Mouse (Mus musculus): ENCODE results near the gene Fmnl3.

Gene Fmnl3

DNA sequence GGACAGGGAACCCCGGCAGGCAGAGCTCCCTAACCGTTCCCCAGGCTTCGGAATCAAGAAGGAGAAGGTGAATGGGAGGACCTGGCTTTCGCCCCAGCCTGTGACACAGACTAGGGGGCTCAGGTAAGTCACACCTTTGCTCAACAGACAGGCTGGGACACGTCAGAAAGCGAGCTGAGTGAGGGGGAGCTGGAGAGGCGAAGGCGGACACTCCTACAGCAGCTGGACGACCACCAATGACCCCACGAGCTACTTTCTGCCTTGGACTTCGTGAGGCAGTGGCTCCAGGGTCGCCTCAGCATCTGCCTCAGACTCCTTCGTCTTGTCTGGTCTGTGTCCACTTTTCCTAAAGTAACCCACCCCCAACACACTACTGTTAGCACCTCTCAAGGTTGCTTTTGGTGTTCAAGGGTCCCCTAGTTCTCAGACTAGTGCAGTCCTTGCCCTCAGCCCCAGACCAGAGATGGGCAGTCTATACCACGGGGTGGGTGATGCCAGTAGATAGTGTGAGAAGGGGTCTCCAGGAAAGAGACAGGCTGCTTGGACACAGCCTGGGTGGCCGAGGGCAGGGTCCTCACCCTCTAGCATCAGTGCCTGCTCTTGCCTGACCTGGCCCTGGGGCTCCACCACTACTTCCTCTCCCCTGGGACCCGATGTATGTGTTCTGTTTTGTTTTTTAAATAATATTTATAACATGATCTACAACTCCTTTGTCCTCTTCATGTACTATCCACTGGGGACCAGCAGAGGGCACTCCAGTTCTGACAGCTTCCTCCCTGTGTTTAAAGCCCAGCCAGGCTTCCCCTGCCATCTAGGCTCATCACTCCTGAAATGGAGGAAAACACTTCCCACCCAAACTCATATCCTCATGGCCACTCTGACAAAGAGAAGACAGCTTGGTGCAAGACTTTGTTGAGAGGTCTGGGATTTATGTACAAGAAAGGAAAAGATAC, 53.7 kb downstream of the Fmnl3 start:
- DNase-seq = peak; percentile 83

DNA sequence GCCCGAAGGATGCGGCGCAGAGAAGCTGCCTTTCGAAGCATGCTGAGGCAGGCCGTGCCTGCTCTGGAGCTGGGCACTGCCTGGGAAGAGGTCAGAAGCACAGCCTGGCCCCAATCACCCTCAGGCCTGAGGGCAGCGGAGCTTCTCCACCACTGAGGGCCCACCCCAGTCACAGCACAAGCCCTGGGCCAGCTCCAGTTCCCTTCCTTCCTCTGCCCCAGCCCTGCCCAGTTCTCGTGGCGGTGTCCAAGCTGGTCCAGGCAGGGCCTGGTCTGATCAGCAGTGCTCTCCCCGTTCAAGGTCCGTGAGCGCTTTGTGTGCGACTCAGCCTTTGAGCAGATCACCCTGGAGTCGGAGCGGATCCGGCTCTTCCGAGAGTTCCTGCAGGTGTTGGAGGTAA, 55.4 kb downstream of the Fmnl3 start:
- DNase-seq = no peak

DNA sequence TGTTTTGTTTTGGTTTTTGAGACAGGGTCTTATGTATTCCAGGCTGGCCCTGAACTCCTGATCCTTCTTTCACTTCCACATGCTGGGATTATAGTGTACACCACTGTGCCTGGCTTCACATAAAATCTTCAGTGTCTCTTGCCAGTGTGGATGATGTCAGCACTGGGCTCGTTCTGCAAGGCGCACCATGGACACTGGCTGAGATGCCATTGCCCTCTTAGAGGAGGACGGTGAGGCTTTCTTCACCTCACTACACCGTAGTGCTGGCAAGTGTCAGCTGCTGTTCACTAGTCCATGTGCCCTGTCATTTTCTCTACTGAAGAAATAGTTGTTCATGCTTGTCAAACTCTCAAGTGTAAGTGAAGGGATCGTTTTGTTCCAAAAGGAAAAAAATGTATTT, 59.7 kb downstream of the Fmnl3 start:
- DNase-seq = no peak

DNA sequence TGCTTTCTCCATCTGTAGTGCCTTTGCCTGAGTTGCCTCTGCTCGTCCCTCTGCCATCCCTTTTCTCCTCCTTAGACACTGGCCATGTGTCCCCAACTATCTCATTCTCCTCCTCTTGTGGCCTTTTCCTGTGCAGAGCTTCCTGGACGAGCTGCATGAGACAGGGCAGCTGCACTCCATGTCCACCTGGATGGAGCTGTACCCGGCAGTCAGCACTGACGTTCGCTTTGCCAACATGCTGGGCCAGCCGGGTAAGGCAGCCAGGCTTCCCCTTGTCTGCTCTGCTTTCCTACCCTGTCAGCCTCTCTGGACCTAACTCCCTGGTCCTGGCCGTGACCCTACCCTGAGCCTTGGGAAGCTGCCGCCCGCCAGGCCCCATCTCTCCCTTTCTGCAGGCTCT, 60.7 kb downstream of the Fmnl3 start:
- no peak for DNase-seq

DNA sequence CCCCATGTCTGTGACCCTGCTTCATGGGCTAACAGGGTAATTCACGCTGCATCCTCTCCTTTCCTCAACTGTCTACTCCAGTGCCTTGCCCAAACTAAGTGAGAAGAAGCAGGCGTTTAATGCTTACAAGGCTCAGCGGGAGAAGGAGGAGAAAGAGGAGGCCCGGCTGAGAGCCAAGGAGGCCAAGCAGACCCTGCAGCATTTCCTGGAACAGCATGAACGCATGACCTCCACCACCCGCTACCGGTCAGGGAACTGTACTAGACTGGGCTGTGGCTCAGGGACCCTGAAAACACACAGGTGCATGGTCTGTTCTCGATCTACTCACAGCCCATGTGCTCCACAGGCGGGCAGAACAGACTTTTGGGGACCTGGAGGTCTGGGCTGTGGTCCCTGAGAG, 62.8 kb downstream of the Fmnl3 start:
- DNase-seq = no peak

DNA sequence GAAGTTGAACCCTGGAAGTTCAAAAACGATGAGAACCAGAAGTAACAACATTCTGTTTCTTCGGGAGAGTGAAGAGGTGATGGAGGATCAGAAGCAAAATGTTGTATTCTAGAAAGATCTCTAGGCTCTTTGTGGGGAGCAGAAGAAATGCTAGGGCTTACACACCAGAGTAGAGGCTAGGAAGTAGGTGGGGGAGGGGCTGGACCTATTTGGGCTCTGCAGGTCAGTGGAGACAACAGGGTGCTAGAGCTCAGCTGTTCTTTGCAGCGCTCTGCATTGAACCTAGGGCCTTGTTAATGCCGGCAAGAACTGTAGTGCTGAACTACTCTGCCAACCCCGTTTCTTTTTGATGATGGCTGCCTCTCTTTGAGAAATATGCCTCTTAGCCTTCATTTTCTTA, 74.1 kb downstream of the Fmnl3 start:
- peak; percentile 25 to 32 for DNase-seq

DNA sequence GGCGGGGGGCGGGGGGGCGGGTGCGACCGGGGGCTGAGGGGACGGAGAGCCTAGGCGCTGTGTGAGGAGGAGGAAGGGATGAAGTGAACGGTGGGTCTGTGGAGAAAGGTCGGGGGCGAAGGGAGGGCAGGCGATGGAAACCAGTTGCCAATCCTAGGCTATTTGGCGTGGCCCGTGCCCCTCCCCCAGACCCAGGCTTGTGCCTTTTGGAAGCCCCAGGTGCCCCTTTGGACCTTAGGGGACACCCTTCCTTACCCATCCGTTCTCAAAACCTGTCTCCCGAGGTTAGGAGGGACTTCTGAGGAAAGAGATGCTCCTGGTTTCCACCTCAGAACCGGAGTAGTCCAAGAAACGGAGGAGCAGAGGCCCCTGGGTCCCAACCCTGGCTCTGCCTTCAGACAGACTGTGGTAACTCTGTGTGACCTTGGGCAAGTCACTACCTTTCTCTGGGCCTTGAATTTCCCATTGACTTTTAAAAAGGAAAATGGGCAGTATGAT, 74.7 kb downstream of the Fmnl3 start, which contains the start of gene Fam186b:
Gene Fam186b, minus strand, starts transcription at position 405 of the 498 bp plus-strand sequence.
- DNase-seq = peak; percentile 42 to 58

DNA sequence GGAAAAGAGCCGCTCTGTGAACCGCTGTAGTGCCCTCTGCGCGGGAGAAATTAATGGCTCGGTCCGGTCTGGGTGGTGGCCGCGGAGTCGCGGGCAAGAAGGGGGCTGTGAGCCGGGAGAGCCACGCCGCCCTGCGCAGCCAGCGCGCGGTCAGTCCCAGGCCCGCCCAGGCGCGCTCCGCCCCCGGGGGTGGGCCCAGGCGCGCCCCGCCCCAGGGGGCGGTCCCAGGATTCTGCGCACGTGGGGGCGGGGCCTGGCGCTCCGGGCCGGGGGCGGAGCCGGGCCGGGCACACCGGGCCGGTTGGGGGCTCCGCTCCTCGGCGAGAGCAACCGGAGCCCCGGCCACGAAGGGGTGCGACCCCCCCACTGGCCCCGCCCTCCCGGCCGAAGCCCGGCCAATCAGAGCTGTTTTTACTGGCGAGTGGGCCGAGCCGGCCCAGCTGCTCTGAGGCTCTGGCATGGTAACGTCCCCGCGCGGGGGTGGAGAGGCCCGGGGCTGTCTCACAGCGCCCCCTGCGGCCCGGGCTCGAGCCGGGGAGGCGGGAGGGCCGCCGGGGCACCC, 75.4 kb downstream of the Fmnl3 start, which contains the start of gene Prpf40b:
Gene Prpf40b, plus strand, starts transcription at position 275 of the 562 bp plus-strand sequence.
- DNase-seq = peak; percentile 88 to 96

DNA sequence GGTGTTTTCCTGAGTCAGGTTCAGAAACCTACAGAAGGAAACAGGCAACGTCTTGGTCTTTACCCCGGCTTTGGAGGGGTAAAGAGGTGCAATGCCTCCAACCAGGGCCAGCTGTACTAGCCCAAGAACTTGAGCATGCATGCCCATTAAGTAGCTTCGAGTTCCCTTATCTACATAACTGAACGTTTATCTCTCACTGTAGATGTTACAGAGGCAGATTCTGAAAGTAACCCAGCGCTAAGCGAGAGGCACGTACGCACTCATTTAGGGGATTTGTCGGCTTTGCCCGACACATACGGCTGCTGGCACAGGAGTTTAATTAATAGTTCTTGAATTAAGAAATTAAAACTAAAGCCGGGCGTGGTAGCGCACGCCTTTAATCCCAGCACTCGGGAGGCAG, 76.0 kb downstream of the Fmnl3 start:
- DNase-seq = no peak

DNA sequence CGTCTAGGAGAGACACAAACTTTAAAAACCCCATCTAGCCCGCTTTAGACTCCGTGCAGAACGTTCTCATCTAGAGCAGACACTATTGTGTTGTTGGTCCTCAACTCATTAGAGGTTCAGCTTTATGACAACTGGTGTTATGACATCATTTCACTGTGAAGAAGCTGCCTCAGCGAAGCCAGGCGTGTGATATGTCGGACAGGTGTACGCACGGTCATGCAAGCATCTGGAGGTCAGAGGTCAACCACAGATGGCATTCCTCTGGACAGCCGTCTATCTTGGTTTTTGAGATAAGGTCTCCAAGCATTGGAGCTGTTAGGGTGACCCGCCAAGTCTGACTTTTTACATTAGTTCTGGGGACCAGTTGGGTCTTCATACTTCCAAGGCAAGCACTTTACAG, 79.7 kb downstream of the Fmnl3 start:
- no peak for DNase-seq

DNA sequence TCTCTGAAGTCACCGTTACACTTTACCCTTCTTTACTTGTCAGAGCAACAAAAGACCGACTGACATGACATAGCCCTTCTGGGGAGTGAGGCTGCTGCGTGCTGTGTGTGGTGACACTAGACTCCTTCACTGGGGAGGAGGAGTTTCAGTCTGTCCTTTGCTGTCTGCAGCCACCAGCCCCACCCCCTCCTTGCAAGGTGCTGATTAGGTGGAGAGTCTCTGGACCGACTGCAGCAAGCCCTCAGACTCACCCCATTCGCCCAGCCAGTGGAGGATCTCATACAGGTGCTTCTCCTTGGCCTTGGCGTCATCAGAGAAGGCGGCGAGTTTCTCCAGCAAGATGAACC, 85.1 kb downstream of the Fmnl3 start:
- DNase-seq = no peak

DNA sequence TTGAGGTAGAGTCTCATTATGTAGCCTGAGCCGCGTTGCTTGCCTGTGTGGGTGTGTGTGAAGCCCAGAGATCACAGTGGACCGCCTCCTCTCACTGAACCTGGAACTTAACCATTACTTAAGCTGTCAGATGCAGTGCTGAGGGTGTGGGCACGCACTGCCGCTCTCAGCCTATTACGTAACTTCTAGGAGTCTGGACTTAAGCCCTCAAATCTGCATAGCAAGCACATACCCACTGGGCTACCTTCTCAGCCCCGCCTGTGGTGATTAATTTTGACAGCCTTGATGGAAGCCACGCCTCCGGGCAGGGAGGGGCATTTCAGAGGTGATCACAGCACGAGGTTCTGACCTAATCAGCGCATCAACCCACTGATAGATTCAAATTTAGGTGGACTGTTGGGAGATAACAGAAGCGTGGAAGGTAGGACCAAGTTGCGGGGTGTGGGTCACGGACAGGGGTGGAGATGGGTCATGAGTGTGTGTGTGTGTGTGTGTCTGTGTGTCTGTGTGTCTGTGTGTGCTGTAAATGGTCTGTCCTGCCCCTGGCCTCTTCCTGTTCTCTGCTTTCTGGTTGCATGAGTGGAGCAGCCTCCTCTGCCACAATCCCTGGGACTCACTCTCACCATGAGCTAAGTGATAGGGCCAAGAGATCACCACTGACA, 85.6 kb downstream of the Fmnl3 start:
- DNase-seq = no peak

DNA sequence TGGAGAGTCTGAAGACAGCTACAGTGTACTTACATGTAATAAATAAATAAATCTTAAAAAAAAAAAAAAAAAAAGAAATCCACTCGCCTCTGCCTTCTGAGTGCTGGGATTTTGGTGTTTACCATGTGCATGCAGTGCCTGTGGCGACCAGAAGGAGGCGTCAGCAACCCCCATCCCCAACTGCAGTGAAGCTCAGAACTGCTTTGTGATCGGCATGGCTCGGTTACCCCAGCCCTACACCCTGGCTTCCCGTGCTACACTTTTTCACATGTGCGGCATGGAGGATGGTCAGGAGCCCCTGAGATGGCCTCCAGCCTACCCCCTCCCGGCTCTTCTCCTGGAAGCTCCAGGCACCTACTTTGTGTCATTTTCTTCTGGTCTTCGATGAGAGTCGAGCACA, 86.8 kb downstream of the Fmnl3 start:
- DNase-seq = no peak

DNA sequence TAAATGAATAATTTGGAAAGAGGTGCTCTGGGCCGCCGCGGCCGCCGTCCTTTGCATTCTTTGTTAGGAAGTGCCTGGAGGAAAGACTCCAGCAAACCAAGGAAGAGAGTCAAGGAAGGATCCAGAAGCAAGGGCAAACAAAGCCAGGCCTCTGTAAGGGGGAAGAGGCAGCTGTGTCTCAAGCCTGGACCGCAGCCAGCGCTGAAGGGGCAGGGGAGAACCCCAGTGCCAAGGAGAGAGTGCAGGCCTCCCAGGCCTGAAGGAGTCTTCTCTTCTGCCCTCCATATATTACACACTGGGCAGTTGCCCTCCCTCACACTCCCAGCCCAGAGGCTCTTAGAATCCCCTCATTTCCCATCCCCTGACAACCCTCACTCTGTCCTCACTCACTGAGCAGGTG, 92.0 kb downstream of the Fmnl3 start:
- no peak for DNase-seq

DNA sequence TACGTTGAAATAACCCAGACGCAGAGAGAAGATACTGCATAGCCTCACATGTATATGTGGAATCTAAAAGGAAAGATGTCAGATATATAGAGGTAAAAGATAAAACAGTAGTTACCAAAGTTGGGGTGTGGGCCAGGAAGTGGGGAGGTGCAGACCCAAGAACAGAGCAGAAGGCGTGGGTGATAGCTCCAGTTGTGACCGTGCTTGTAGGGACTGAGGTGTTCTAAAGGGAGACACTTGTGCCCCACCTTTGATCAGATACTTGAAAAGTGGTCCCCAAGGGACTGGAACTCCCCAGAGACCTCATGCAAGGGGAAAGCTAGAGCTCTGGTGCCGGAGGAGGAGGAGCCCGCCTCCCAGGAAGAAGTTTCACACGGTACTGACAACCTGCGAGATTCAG, 94.2 kb downstream of the Fmnl3 start:
- no peak for DNase-seq

Measured in cerebellum, adult 18-20 months (tissue).